Mouse (Mus musculus): ENCODE measurements around the gene Btn2a2. TPM values are rescaled to one million over a fixed set of nuclear protein-coding genes. Genes with fewer than 3 reads are reported as not detected.

Gene Btn2a2
- total RNA-seq, 2 experiments from 2014 or later = 0.17 TPM; not detected in 1

GRCm38 (mm10) chr13:23428166-23428993 is 60.3 kb downstream of the Btn2a2 start:
- no peak for DNase-seq (ENCODE audit: low spot score in 2 of 2)

Small RNA genes within 50 kb of the gene (microRNA-seq; reads per million reads assigned to microRNA genes)
- gene Gm44297 = not detected
- gene n-TStga1 = 0.79 reads per million

Other genes starting within 250 kb of the Btn2a2 start
- not detected for gene Vmn1r223, start 241.7 kb downstream of the Btn2a2 start, total RNA-seq (2021)
- 10 to 100 TPM; 22.9 to 23.5 TPM for gene Zfp322a, start 119.6 kb downstream of the Btn2a2 start, total RNA-seq (2021)
- 1 to 10 TPM; 7.9 to 8.9 TPM for gene Abt1, start 65.0 kb downstream of the Btn2a2 start, total RNA-seq (2021)
- under 1 TPM; 0.20 to 0.87 TPM for gene Btn1a1, start 23.0 kb downstream of the Btn2a2 start, total RNA-seq (2021)
- gene Hist1h4h, start 42.2 kb upstream of the Btn2a2 start, total RNA-seq (2021) = 1,000 to 10,000 TPM; 1,239 to 1,302 TPM
- gene Hist1h2af, start 45.0 kb upstream of the Btn2a2 start, total RNA-seq (2021) = 100 to 1,000 TPM; 512 to 538 TPM
- gene Hist1h3g, start 46.6 kb upstream of the Btn2a2 start, total RNA-seq (2021) = 100 to 1,000 TPM; 144 to 196 TPM
- 10 to 100 TPM; 29.4 to 38.7 TPM for gene Hist1h2bh, start 54.5 kb upstream of the Btn2a2 start, total RNA-seq (2021)
- gene Hist1h3f, start 55.2 kb upstream of the Btn2a2 start, total RNA-seq (2021) = 100 to 1,000 TPM; 150 to 177 TPM
- gene Hist1h4f, start 62.8 kb upstream of the Btn2a2 start, total RNA-seq (2021) = 100 to 1,000 TPM; 899 to 983 TPM
- 10 to 100 TPM; 48.3 to 57.6 TPM for gene Hist1h1d, start 64.4 kb upstream of the Btn2a2 start, total RNA-seq (2021)
- 100 to 1,000 TPM; 399 to 448 TPM for gene Hist1h3e, start 73.5 kb upstream of the Btn2a2 start, total RNA-seq (2021)
- 10 to 100 TPM; 79.7 to 95.7 TPM for gene Hist1h2ae, start 82.4 kb upstream of the Btn2a2 start, total RNA-seq (2021)
- 100 to 1,000 TPM; 627 to 705 TPM for gene Hist1h2bg, start 82.5 kb upstream of the Btn2a2 start, total RNA-seq (2021)
- gene Hist1h2bf, start 85.3 kb upstream of the Btn2a2 start, total RNA-seq (2021) = 100 to 1,000 TPM; 297 to 360 TPM
- 10 to 100 TPM; 63.5 to 64.6 TPM for gene Hist1h2ad, start 85.5 kb upstream of the Btn2a2 start, total RNA-seq (2021)
- 10 to 100 TPM; 64.3 to 80.4 TPM for gene Hist1h3d, start 86.9 kb upstream of the Btn2a2 start, total RNA-seq (2021)
- 100 to 1,000 TPM; 413 to 478 TPM for gene Hist1h4d, start 92.7 kb upstream of the Btn2a2 start, total RNA-seq (2021)
- 10 to 100 TPM; 40.6 to 48.5 TPM for gene Hist1h2be, start 132.3 kb upstream of the Btn2a2 start, total RNA-seq (2021)
- 100 to 1,000 TPM; 327 to 388 TPM for gene Hist1h1e, start 133.7 kb upstream of the Btn2a2 start, total RNA-seq (2021)
- 10 to 100 TPM; 13.0 to 15.5 TPM for gene Hist1h2ac, start 195.1 kb upstream of the Btn2a2 start, total RNA-seq (2021)
- gene Hist1h2bc, start 195.3 kb upstream of the Btn2a2 start, total RNA-seq (2021) = 10 to 100 TPM; 92.5 to 95.2 TPM
- 1 to 10 TPM; 1.8 to 2.2 TPM for gene Hist1h1t, start 207.0 kb upstream of the Btn2a2 start, total RNA-seq (2021)
- gene Hist1h4c, start 209.6 kb upstream of the Btn2a2 start, total RNA-seq (2021) = 100 to 1,000 TPM; 220 to 275 TPM
- 10 to 100 TPM; 24.4 to 26.7 TPM for gene Hfe, start 222.0 kb upstream of the Btn2a2 start, total RNA-seq (2021)
- gene Hist1h1c, start 250.0 kb upstream of the Btn2a2 start, total RNA-seq (2021) = 100 to 1,000 TPM; 583 to 655 TPM

Data from adrenal gland, postnatal 4 days (tissue).